Mouse (Mus musculus) kidney, adult 9 months (tissue): ENCODE results near the gene Foxo3.
A peak's percentile ranks its signal among the peaks of the same experiment; 100 is the strongest.

ENCODE experiments used
- DNase-seq: peaks from one replicate; pipeline ENCODE4 v3.0.0; 2022

The Foxo3 gene

GRCm38 (mm10) chr10:42221136-42221891, 55.2 kb downstream of the Foxo3 start:
- DNase-seq, result no peak

GRCm38 (mm10) chr10:42220418-42220952, 56.1 kb downstream of the Foxo3 start:
- DNase-seq, result no peak

- no peak for DNase-seq
Observed at GRCm38 (mm10) chr10:42211407-42211806, 65.1 kb downstream of the Foxo3 start.

GRCm38 (mm10) chr10:42210641-42211040, 65.9 kb downstream of the Foxo3 start:
- DNase-seq, result no peak

DNA sequence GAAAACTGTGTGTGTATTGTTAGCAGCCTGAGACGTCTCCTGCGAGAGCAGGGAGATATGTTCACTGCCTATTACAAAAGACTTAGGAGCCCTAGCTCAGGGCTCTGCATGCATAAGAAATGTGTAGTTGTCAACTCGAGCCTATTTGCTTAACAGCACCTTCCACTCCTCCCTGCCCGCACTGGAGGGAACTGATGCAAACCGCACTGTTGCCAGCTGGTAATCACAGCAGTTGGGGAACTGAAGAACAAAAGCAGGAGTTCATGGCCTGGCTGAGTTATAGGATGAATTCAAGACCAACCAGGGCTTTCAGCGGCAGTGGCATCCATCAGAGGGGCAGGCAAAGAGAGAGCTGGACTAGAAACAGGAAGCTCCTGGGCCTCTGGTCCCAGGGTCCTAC, 66.7 kb downstream of the Foxo3 start:
- DNase-seq, result no peak

- DNase-seq, result no peak
Observed at GRCm38 (mm10) chr10:42207612-42208011, 68.9 kb downstream of the Foxo3 start.

DNA sequence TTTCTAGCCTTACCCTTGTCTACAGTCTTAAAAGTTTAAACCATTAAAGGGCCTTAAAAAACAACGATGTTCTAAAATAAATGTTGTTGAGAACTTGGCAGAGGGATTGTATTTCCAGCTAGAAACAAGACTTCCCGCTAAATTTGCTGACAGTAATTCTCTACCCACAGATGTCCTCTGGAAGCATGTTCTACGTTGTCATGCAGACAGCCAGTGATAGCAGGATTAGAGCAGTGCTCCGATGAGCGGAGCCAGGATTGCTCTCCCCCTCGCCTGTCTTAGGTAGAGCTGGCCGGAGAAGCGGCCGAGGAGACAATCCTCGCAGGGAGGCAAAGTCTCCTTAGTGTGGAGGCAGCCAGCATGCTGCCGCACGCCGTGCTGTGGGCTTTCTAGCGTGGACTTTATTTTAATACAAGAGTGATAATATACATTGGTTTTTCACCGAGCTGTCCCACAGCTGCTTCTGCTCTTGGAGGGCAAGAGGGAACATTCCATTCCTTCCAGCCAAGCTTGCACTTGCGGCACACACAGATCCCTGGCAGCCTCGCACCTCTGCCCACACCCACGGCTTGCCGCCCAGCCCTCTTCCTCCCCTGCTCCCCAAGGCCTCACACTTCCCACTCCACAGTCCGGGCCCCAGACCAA, 71.7 kb downstream of the Foxo3 start:
- DNase-seq, result no peak

DNA sequence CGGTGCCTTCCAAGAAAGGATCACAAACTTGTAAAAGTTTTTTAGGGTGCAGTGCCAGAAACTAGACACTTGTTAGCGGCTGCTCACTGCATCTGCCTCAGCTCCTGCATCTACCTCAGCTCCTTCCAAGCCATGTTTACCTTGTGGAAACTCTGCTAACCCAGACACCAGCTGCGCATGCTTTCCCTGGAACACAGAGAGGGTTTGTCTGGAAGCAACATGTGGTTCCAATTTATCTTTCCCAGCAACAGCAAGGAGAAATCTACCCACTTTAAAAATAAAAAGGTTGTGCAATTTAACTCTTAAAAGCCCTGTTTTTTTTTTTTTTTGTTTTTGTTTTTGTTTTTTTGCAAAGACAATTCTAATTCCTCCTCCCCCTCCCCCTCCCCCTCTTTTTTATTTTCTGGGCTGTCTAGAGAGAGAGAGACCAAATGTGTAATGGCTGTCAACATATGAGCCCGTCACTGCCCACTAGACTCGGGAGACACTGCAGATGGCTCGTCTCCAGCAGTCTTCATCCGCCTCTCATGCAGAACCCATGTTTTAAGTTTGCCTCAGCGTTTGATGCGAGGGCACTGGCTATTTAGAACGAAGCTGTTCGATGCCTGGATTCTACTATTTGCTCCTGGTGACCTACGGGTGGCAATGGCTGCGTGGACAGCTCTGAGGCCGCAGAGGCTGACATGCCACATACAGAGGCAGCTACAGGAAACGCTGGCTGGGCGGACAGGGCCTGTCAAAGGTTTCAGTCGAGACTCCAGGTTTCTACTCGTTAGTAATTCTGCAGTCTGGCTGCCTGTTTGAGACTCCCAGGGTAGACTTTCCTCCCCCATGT, 73.0 kb downstream of the Foxo3 start:
- DNase-seq, result no peak

GRCm38 (mm10) chr10:42202561-42202960, 74.0 kb downstream of the Foxo3 start:
- peak; percentile 84 for DNase-seq

GRCm38 (mm10) chr10:42199472-42199871, 77.1 kb downstream of the Foxo3 start:
- DNase-seq, result no peak

GRCm38 (mm10) chr10:42198682-42199081, 77.9 kb downstream of the Foxo3 start:
- no peak for DNase-seq

DNA sequence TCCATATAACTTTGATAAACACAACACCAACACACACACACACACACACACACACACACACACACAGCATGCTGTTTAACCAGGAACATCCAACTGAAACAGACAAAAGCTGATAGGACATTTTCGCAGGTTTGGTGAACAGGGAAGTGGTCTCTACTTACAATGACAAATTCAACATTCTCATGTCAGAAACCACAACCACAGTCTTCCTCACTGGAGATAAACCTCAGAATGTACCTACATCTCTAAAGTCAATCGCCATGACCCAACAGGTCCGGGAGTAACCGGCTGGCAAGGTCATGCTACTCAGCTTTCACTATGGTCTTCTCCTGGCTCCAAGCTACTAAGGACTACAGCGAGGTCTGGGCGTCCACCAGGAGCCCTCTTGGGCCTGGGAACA, 81.8 kb downstream of the Foxo3 start:
- no peak for DNase-seq

DNA sequence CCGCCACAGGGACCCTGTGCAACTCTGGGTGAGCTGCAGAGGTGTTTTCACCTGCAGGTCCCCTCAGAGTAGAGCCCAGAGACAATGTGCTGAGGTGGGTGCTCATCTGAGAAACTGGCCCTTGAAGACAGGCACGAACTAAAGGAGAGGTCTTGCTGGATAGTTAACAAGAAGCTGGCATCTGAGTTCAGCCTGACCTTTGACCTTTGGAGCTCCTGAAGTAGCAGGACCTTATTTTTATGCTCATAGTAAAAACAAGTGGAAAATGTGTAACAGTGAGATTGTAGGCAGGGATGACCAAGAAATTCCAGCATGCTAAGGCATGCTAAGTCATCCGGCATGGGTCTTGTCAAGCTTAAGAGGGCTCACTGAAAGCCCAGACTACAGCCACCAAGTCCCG, 82.6 kb downstream of the Foxo3 start:
- DNase-seq, result peak; percentile 69

- DNase-seq, result no peak
Observed at GRCm38 (mm10) chr10:42192951-42193350, 83.6 kb downstream of the Foxo3 start.

DNA sequence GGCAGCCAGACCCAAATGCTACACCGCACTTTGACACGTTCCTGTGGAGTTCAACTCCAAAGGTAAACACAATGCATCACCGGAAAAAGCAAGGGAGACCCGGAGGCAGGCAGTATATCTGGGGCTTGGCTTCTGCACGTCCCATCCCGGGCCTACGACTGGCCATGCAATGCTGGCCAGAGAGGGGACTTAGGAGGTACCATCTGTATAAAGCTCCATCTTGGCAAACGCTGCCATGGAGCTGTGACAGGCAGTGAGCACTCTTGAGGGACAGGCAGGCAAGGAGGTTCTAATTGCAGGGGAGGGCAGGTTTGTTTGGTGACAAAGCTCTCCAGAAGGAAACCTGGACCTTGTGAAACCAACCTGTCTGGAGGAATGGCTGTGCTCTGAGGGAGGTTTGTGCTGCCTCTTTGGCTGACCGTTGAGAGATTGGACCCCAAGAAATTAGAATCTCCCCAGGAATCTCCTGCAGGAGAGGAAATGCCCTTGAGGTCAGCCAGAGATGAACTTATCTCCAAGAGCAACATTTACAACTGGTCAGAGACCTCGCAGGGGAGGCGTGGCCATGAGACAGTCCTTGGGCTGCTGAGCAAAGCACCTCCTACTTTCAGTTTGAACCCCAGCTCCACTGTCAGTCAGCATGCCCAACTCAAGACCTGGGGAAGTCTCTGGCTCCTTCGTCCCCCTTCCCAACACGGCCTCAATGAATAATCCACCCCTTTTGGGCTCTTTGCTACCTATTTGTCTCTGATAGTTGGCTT, 86.7 kb downstream of the Foxo3 start:
- peak; percentile 46 for DNase-seq

DNA sequence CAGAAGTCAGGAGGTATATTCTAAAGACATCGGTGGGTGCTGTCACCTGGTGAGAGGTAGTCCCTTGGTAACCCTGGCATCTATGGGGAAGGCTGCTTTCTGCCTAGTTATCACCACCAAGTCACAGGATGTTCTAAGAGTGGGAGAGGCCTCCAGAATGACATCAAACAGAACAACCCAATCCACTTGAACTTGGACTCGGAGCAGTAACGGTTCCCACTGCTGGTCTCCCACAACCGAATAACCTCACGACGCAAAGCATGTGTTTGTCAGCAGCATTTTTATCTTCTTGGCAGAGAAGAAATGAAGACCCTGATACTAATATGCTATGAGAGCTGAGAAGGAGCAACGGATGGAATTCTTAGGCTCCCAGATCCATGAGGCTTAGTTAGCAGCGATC, 87.5 kb downstream of the Foxo3 start:
- no peak for DNase-seq

GRCm38 (mm10) chr10:42188091-42188490, 88.5 kb downstream of the Foxo3 start:
- DNase-seq, result no peak

- no peak for DNase-seq
Observed at GRCm38 (mm10) chr10:42186941-42187401, 89.6 kb downstream of the Foxo3 start.

DNA sequence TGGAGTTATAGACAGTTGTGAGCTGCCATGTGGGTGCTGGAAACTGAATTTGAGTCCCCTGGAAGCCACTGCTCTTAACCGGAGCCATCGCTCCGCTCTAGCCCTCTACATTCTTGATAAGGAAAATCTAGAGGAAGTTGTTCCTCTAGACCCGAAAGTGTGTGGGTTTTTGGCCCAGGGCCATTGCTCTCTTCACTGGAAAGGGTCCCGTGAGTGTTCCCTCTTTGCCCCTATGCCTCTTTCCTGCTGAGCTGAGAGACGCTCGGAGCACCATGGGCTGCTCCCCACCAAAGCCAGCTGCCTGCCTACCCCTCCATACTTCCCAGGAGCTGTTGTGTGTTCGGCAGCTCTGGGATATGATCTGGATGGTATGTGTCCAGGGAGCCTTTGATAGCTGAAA, 96.2 kb downstream of the Foxo3 start:
- no peak for DNase-seq

GRCm38 (mm10) chr10:42178751-42179150, 97.8 kb downstream of the Foxo3 start:
- DNase-seq, result no peak

DNA sequence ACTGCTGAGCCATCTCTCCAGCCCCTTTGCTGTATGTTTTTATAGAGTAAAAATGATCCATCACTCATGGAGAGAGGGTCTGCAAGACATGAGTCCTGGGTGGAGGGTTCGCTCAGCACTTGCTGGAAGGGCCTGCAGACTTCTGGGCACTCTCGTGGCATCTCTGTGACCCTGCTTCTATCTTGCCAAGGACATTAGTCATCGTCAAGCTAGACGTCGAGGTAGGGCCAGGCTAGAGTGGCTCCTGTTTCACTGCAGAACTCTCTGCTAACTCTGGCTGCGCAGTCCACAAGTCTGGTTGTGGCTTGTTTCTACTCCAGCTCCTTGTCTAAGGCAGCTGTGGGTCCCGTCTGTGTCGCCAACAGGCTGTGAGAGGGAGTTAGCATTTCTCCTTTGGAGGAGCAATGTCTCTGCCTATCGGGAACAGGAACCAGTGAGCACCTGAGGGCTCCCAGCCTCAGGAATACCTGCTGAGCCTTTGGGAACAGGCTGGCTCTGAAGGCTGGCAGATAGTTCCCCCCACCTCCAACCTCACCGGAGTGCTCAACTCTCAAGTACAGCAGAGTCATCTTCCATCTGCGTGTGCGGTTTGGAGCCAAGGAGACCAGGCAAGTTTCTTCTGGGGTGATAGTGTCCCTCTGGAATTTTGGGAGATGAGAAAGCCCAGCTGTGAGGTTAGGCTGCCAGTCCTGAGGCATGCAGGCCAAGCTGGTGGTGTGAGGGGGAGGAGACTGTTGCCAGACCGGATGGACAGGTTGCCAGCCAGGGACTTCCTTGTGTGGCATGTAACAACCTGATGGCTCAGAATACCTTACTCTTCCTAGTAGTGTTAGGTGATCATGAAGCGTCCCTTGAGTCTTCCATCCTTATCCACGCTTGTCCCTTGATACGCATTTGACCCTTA, 98.5 kb downstream of the Foxo3 start:
- no peak for DNase-seq
